Mouse (Mus musculus): ENCODE data around the gene Slitrk3.
"Not testable (repeated sequence)": the region's sequence is repeated elsewhere in the genome, so short reads cannot be mapped to it uniquely, and the experiment has no call there.

The Slitrk3 gene

GRCm38 (mm10) chr3:73057197-73057811 is at the start of gene Slitrk3:
TSS of gene Slitrk3 (minus strand) at chr3:73057803.
- DNase-seq (ENCODE audit: low read depth), result no peak

- DNase-seq (ENCODE audit: low read depth), result not testable (repeated sequence)
Observed at GRCm38 (mm10) chr3:73094445-73094844, 36.8 kb upstream of the Slitrk3 start.

- DNase-seq (ENCODE audit: low read depth), result no peak
Observed at GRCm38 (mm10) chr3:73084620-73085019, 27.0 kb upstream of the Slitrk3 start.

- DNase-seq (ENCODE audit: low read depth), result no peak
Observed at GRCm38 (mm10) chr3:73065823-73066755, 8.5 kb upstream of the Slitrk3 start.

GRCm38 (mm10) chr3:73058190-73058589 is 587 bp upstream of the Slitrk3 start:
- no peak for DNase-seq (ENCODE audit: low read depth)

GRCm38 (mm10) chr3:73056492-73057196 is 959 bp downstream of the Slitrk3 start:
- no peak for DNase-seq (ENCODE audit: low read depth)

GRCm38 (mm10) chr3:73056044-73056438 is 1.6 kb downstream of the Slitrk3 start:
- no peak for DNase-seq (ENCODE audit: low read depth)

GRCm38 (mm10) chr3:73055399-73056043 is 2.1 kb downstream of the Slitrk3 start:
- DNase-seq (ENCODE audit: low read depth), result no peak

- no peak for DNase-seq (ENCODE audit: low read depth)
Observed at GRCm38 (mm10) chr3:73053451-73053931, 4.1 kb downstream of the Slitrk3 start.

- peak; percentile 14 for DNase-seq (ENCODE audit: low read depth)
Observed at GRCm38 (mm10) chr3:73046248-73046647, 11.4 kb downstream of the Slitrk3 start.

GRCm38 (mm10) chr3:73042256-73042655 is 15.3 kb downstream of the Slitrk3 start:
- DNase-seq (ENCODE audit: low read depth), result no peak

GRCm38 (mm10) chr3:73006045-73006444 is 51.6 kb downstream of the Slitrk3 start:
- DNase-seq (ENCODE audit: low read depth), result no peak

- DNase-seq (ENCODE audit: low read depth), result no peak
Observed at GRCm38 (mm10) chr3:73002933-73003696, 54.5 kb downstream of the Slitrk3 start.

- no peak for DNase-seq (ENCODE audit: low read depth)
Observed at GRCm38 (mm10) chr3:72997517-72997916, 60.1 kb downstream of the Slitrk3 start.
